Mouse (Mus musculus) naive thymus-derived CD4-positive, alpha-beta T cell, adult 2 months (primary cell): ENCODE results near the gene Gm7138.
"Not testable (repeated sequence)": the region's sequence is repeated elsewhere in the genome, so short reads cannot be mapped to it uniquely, and the experiment has no call there.

Source experiments
- DNase-seq: peaks from one replicate; pipeline ENCODE4 v3.0.0-alpha.2; 2011; ENCODE audit warnings: low read depth

The Gm7138 gene

DNA sequence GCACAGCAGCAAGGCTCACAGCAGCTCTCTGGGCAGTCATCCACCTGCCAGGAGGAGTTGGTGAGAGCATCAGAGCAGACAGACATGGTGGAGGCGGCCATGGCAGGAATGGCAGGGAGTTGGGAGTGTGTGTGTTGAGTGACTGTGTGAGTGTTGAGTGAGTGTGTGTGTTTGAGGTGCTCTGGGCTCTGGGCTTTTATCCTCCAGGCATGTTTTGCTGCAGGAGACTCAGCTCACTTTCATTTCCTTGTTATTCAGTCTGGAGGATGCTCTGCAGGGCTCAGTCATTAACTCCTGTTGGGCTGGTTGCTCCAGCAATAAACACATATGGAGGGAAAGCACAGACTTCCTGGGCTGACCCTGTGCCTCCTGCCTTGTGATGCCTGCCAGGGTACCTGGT is at the start of gene Gm7138:
TSS of gene Gm7138 (minus strand) at position 101 of the 400 bp plus-strand sequence.
- not testable (repeated sequence) for DNase-seq

DNA sequence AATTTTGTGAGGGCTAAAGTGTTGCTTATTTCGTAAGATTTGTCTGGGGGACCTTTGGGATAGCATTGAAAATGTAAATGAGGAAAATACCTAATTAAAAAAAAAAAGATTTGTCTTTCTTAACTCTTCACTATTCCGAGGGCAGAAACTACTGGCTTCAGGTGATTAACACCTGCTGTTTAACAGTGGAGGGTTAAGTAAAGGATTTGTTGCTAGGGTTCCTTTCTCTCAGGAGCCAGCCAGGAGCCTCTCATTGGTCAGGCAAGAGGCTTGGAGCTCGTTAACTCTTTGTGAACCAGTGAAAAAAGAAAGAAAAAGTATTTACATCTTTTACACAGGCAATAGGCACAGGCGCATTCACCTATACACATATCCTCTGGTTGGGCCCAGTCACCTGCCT is 42.5 kb upstream of the Gm7138 start:
- DNase-seq: no peak

DNA sequence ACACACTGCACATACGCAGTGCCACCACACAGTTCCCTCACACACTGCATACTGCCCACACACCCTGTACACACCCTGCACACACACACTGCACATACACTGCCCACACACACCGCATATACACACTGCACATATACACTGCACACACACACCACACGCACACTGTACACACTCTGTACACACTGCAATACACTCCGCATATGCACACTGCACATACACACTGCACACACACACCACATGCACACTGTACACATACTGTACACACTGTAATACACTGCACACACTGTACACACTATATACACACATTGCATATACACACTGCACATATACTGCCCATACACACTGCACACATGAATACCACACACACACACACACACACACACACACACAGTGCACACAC is 41.8 kb upstream of the Gm7138 start:
- DNase-seq: no peak

GRCm38 (mm10) chr10:77815514-77815913 is 38.8 kb upstream of the Gm7138 start:
- peak; percentile 42 for DNase-seq

GRCm38 (mm10) chr10:77814382-77814781 is 37.6 kb upstream of the Gm7138 start, which contains the start of gene Gm2696:
Gene Gm2696 (plus strand): TSS chr10:77814682.
- no peak for DNase-seq

- no peak for DNase-seq
Observed at GRCm38 (mm10) chr10:77811743-77812142, 35.0 kb upstream of the Gm7138 start, which contains the start of gene Gm9507. Gene Gm9507 (minus strand): TSS chr10:77811843.

DNA sequence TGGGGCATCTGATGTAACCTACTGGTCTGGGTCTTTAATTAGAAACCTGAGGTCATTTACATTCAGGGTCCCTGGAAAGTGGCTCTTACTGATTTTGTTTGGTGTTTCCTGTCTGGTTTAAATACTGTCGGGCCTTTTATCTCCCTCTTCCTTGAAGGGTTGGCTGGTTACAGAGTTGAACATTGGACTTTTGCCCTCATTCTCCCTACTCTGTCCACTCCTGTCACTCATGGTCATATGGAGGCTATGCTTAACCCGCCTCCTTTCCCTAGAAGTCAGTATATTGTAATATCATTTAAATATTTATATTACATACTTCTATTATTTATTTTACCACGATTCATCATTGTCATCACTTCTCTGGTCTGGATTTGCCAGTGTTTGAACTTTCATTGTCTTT is 27.4 kb upstream of the Gm7138 start:
- DNase-seq: no peak

DNA sequence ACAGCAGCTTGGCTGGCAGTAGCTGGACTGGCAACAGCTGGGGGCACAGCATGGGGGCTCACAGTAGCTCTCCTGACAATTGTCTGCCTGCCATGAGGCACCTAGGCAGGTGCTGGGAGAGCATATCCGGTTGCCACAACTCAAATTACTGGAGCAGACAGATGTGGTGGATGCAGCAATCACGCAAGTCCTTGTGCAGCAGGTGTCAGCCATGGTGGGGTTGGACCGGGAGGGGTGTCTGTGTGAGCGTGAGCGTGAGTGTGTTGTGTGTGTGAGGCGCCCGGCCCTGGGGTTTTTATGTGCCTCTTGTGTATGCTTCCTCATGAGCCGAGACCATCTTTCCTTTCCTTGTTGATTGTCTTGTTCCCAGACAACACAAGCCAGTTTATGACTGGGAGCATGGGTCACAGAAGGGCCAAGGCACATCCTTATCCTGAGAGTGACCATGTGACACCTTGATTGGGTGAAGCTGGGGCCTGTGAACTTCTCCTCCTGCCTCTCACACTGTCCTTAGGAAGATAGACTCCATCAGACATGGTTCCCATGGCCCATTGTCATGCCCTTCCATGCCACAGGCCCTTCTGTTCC is 22.3 kb upstream of the Gm7138 start, which contains the start of gene Gm19668:
TSS of gene Gm19668 (minus strand) at position 213 of the 588 bp plus-strand sequence.
- no peak for DNase-seq

- DNase-seq: not testable (repeated sequence)
Observed at GRCm38 (mm10) chr10:77798164-77798920, 21.6 kb upstream of the Gm7138 start.

- no peak for DNase-seq
Observed at GRCm38 (mm10) chr10:77797677-77798076, 20.9 kb upstream of the Gm7138 start.

GRCm38 (mm10) chr10:77794976-77795375 is 18.2 kb upstream of the Gm7138 start, which contains the start of gene Gm9639:
Gene Gm9639 (minus strand): TSS chr10:77795076.
- no peak for DNase-seq

- no peak for DNase-seq
Observed at GRCm38 (mm10) chr10:77788621-77789020, 11.9 kb upstream of the Gm7138 start.

DNA sequence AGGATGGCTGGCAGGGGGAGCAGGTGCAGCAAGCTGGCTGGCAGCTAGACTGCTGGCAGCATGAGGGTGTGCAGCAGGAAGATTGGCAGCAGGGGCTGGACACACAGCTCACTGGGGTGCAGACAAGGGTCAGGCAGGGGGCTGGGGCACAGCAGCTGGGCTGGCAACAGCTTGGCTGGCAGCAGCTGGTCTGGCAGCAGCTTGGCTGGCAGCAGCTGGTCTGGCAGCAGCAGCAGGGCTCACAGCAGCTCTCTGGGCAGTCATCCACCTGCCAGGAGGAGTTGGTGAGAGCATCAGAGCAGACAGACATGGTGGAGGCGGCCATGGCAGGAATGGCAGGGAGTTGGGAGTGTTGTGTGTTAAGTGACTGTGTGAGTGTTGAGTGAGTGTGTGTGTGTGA is 11.1 kb upstream of the Gm7138 start, which contains the start of gene Gm7137:
TSS of gene Gm7137 (minus strand) at position 325 of the 400 bp plus-strand sequence.
- DNase-seq: not testable (repeated sequence)

- DNase-seq: not testable (repeated sequence)
Observed at GRCm38 (mm10) chr10:77783396-77783795, 6.7 kb upstream of the Gm7138 start.

DNA sequence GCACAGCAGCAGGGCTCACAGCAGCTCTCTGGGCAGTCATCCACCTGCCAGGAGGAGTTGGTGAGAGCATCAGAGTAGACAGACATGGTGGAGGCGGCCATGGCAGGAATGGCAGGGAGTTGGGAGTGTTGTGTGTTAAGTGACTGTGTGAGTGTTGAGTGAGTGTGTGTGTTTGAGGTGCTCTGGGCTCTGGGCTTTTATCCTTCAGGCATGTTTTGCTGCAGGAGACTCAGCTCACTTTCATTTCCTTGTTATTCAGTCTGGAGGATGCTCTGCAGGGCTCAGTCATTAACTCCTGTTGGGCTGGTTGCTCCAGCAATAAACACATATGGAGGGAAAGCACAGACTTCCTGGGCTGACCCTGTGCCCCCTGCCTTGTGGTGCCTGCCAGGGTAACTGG is 5.7 kb upstream of the Gm7138 start, which contains the start of gene Gm3250:
TSS of gene Gm3250 (minus strand) at position 101 of the 400 bp plus-strand sequence.
- not testable (repeated sequence) for DNase-seq

- DNase-seq: not testable (repeated sequence)
Observed at GRCm38 (mm10) chr10:77772142-77772541, 4.6 kb downstream of the Gm7138 start.

DNA sequence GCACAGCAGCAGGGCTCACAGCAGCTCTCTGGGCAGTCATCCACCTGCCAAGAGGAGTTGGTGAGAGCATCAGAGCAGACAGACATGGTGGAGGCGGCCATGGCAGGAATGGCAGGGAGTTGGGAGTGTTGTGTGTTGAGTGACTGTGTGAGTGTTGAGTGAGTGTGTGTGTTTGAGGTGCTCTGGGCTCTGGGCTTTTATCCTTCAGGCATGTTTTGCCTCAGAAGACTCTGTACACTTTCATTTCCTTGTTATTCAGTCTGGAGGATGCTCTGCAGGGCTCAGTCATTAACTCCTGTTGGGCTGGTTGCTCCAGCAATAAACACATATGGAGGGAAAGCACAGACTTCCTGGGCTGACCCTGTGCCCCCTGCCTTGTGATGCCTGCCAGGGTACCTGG is 5.5 kb downstream of the Gm7138 start, which contains the start of gene Gm3238:
TSS of gene Gm3238 (minus strand) at position 101 of the 400 bp plus-strand sequence.
- not testable (repeated sequence) for DNase-seq

GRCm38 (mm10) chr10:77769727-77770126 is 7.0 kb downstream of the Gm7138 start:
- no peak for DNase-seq

GRCm38 (mm10) chr10:77759582-77759981 is 17.2 kb downstream of the Gm7138 start, which contains the start of gene Gm3233:
Gene Gm3233 (minus strand): TSS chr10:77759682.
- not testable (repeated sequence) for DNase-seq

- peak; percentile 2 for DNase-seq
Observed at GRCm38 (mm10) chr10:77753448-77753847, 23.3 kb downstream of the Gm7138 start.

DNA sequence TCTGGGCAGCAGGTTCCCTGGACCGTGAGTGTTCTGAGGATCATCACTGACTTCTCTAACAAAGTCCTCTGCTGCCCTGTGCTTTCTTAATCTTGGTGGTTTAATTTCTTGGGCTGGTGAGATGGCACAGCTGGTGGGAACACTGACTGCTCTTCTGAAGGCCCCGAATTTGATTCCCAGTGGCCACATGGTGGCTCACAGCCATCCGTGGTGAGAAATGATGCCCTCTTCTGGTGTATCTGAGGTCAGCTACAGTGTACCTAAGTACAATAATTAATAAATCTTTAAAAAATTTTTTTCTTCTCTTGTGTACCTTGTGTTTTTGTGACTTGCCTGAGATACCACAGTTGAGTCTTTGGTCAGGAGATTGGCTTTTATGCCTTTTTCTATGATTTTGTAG is 24.4 kb downstream of the Gm7138 start:
- DNase-seq: not testable (repeated sequence)

DNA sequence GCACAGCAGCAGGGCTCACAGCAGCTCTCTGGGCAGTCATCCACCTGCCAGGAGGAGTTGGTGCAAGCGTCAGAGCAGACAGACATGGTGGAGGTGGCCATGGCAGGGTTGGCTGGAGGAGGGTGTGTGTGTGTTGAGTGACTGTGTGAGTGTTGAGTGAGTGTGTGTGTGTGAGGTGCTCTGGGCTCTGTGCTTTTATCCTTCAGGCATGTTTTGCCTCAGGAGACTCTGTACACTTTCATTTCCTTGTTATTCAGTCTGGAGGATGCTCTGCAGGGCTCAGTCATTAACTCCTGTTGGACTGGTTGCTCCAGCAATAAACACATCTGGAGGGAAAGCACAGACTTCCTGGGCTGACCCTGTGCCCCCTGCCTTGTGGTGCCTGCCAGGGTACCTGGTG is 25.5 kb downstream of the Gm7138 start, which contains the start of gene Gm9736:
TSS of gene Gm9736 (minus strand) at position 101 of the 400 bp plus-strand sequence.
- not testable (repeated sequence) for DNase-seq

- not testable (repeated sequence) for DNase-seq
Observed at GRCm38 (mm10) chr10:77750686-77751085, 26.1 kb downstream of the Gm7138 start.
